Mouse (Mus musculus) limb, embryonic 11.5 days (tissue): ENCODE data around the gene 2900026A02Rik. TPM values are rescaled to one million over a fixed set of nuclear protein-coding genes. Genes with fewer than 3 reads are reported as not detected.

Experiments
- ATAC-seq: fragments of 200-750 bp; cut with Nextera tagmentation; 2 replicates; pipeline ENCODE4 v1.8.0; 2017; ENCODE audit warnings: low read depth; ENCODE audit not compliant: insufficient number of reproducible peaks, low FRiP score, low TSS enrichment
- DNase-seq: peaks from one replicate; pipeline ENCODE4 v3.0.0-alpha.2; 2015; ENCODE audit warnings: low spot score
- H3K27ac ChIP-seq: fragments of 300-500 bp; sonication (generic); replicated peaks from 2 replicates; pipeline ENCODE4 v1.5.1; 2014; ENCODE audit warnings: low read depth, mild to moderate bottlenecking, low read length
- H3K27me3 ChIP-seq: fragments of 300-500 bp; sonication (generic); 2 replicates; pipeline ENCODE4 v1.6.1; 2014; ENCODE audit warnings: mild to moderate bottlenecking, low read length, mixed read lengths; ENCODE audit not compliant: control insufficient read depth, insufficient read depth
- H3K36me3 ChIP-seq: fragments of 300-500 bp; sonication (generic); 2 replicates; pipeline ENCODE4 v1.6.1; 2014; ENCODE audit warnings: mild to moderate bottlenecking, low read length, moderate library complexity, mixed read lengths; ENCODE audit not compliant: control insufficient read depth, insufficient read depth
- H3K4me1 ChIP-seq: fragments of 300-500 bp; sonication (generic); 2 replicates; pipeline ENCODE4 v1.6.1; 2014; ENCODE audit warnings: low read length, mixed read lengths; ENCODE audit not compliant: control insufficient read depth, insufficient read depth
- H3K4me2 ChIP-seq: fragments of 300-500 bp; sonication (generic); 2 replicates; pipeline ENCODE4 v1.6.1; 2014; ENCODE audit warnings: low read depth, mild to moderate bottlenecking, moderate library complexity; ENCODE audit not compliant: severe bottlenecking
- H3K4me3 ChIP-seq: fragments of 300-500 bp; sonication (generic); 2 replicates; pipeline ENCODE4 v1.5.1; 2014; ENCODE audit warnings: low read depth, low read length
- H3K9ac ChIP-seq: fragments of 300-500 bp; sonication (generic); 2 replicates; pipeline ENCODE4 v1.6.1; 2014; ENCODE audit warnings: mild to moderate bottlenecking, low read length
- H3K9me3 ChIP-seq: fragments of 300-500 bp; sonication (generic); 2 replicates; pipeline ENCODE4 v1.6.1; 2016; ENCODE audit warnings: low read length; ENCODE audit not compliant: control insufficient read depth
- WGBS: fragments of 180-500 bp; shearing (Covaris S2); extraction: QIAGEN DNeasy Blood & Tissue Kit; methylation state at CpG from one replicate; pipeline ENCODE4 v1.1.7; 2014; 5-methylcytosine and 5-hydroxymethylcytosine counted together
- polyA plus RNA-seq: library from polyadenylated mRNA; unstranded; fragments of >200 nt; fragmentation: Nextera tagmentation; extraction: Ambion mirVana; gene quantifications from 2 replicates; pipeline ENCODE4 v1.2.1, GENCODE M21; 2014

2900026A02Rik gene
- polyA plus RNA-seq = 1.3 and 1.7 TPM in 2 replicates

GRCm38 (mm10) chr5:113221147-113221865 lies at the start of gene 2900026A02Rik:
TSS of gene 2900026A02Rik (minus strand) at chr5:113221236.
- Histone ChIP-seq H3K9me3 (no peaks in the 10 kb centered on the region), H3K27ac (no peak within 1 kb of the TSS; the same call in 1 of the 2 replicates), H3K4me3 (peak within 1 kb of the TSS; percentile 56), H3K27me3 (peaks cover 9% of the 10 kb centered on the region), H3K4me1 (peaks cover 7% of the 10 kb centered on the region; the same call in 1 of the 2 replicates), H3K9ac (peak within 1 kb of the TSS; percentile 34; the same call in 1 of the 2 replicates), H3K36me3 (no peaks in the 10 kb centered on the region), H3K4me2 (peak within 1 kb of the TSS; percentile 96)
- ATAC-seq (no peak), DNase-seq (peak; percentile 73)
- WGBS = 12% methylated on average over 35 of the region's 62 CpGs

- ATAC-seq = no peak
- no peaks in the 10 kb centered on the region for H3K9me3 ChIP-seq
- WGBS = 79% methylated on average over 3 of the region's 3 CpGs
- no peaks in the 10 kb centered on the region for H3K27me3 ChIP-seq
- no peaks in the 10 kb centered on the region for H3K36me3 ChIP-seq
- no peak overlapping the region for H3K4me3 ChIP-seq
- H3K4me2 ChIP-seq = no peak overlapping the region
- H3K9ac ChIP-seq = no peak overlapping the region
- DNase-seq = peak; percentile 32
- H3K4me1 ChIP-seq = no peaks in the 10 kb centered on the region
- no peak overlapping the region for H3K27ac ChIP-seq
Measured at GRCm38 (mm10) chr5:113270043-113270442, 49.0 kb upstream of the 2900026A02Rik start.

GRCm38 (mm10) chr5:113268246-113268645 lies 47.2 kb upstream of the 2900026A02Rik start:
- ATAC-seq (no peak), DNase-seq (no peak)
- no peaks in the 10 kb centered on the region for H3K36me3 ChIP-seq
- H3K4me3 ChIP-seq = no peak overlapping the region
- H3K27ac ChIP-seq = no peak overlapping the region
- H3K9ac ChIP-seq = no peak overlapping the region
- H3K4me2 ChIP-seq = no peak overlapping the region
- H3K9me3 ChIP-seq = no peaks in the 10 kb centered on the region
- no peaks in the 10 kb centered on the region for H3K4me1 ChIP-seq
- no peaks in the 10 kb centered on the region for H3K27me3 ChIP-seq

GRCm38 (mm10) chr5:113265637-113266036 lies 44.6 kb upstream of the 2900026A02Rik start:
- Histone ChIP-seq H3K36me3 (no peaks in the 10 kb centered on the region), H3K9me3 (no peaks in the 10 kb centered on the region), H3K27ac (no peak overlapping the region), H3K4me3 (no peak overlapping the region), H3K4me1 (no peaks in the 10 kb centered on the region), H3K27me3 (no peaks in the 10 kb centered on the region), H3K4me2 (no peak overlapping the region), H3K9ac (no peak overlapping the region)
- DNase-seq (no peak), ATAC-seq (no peak)
- WGBS = 76% methylated on average over 8 of the region's 8 CpGs

- Histone ChIP-seq H3K4me3 (no peak overlapping the region), H3K36me3 (no peaks in the 10 kb centered on the region), H3K4me1 (no peaks in the 10 kb centered on the region), H3K9ac (no peak overlapping the region), H3K9me3 (no peaks in the 10 kb centered on the region), H3K4me2 (no peak overlapping the region), H3K27me3 (no peaks in the 10 kb centered on the region), H3K27ac (no peak overlapping the region)
- ATAC-seq (no peak), DNase-seq (no peak)
- WGBS = 95% methylated on average over 11 of the region's 11 CpGs
Measured at GRCm38 (mm10) chr5:113250806-113251205, 29.8 kb upstream of the 2900026A02Rik start.

- H3K4me3 ChIP-seq = no peak overlapping the region
- no peaks in the 10 kb centered on the region for H3K27me3 ChIP-seq
- no peak for ATAC-seq
- no peak overlapping the region for H3K27ac ChIP-seq
- no peaks in the 10 kb centered on the region for H3K9me3 ChIP-seq
- no peak overlapping the region for H3K9ac ChIP-seq
- H3K4me2 ChIP-seq = no peak overlapping the region
- H3K4me1 ChIP-seq = no peaks in the 10 kb centered on the region
- no peaks in the 10 kb centered on the region for H3K36me3 ChIP-seq
- WGBS = 85% methylated on average over 8 of the region's 8 CpGs
- DNase-seq = no peak
Measured at GRCm38 (mm10) chr5:113249263-113249930, 28.4 kb upstream of the 2900026A02Rik start.

GRCm38 (mm10) chr5:113230196-113230595 lies 9.2 kb upstream of the 2900026A02Rik start:
- ATAC-seq = no peak

GRCm38 (mm10) chr5:113226632-113227102 lies 5.6 kb upstream of the 2900026A02Rik start, which contains the start of gene Tmem211:
TSS of gene Tmem211 (plus strand) at chr5:113226909.
- H3K4me2 ChIP-seq = peak within 1 kb of the TSS; percentile 34
- H3K9ac ChIP-seq = no peak within 1 kb of the TSS; the same call in 1 of the 2 replicates
- no peaks in the 10 kb centered on the region for H3K9me3 ChIP-seq
- no peak within 1 kb of the TSS for H3K27ac ChIP-seq
- H3K36me3 ChIP-seq = no peaks in the 10 kb centered on the region
- H3K4me3 ChIP-seq = peak within 1 kb of the TSS; percentile 11; the same call in 1 of the 2 replicates
- ATAC-seq (0 out of 2 replicates have a peak, but pooled peaks have one; percentile 36), DNase-seq (peak; percentile 94)
- peaks cover 10% of the 10 kb centered on the region; the same call in 1 of the 2 replicates for H3K4me1 ChIP-seq
- WGBS = under 1% methylated on average over 13 of the region's 13 CpGs
- no peaks in the 10 kb centered on the region for H3K27me3 ChIP-seq

More at GRCm38 (mm10) chr5:113230196-113230595, 9.2 kb upstream of the 2900026A02Rik start:
- Histone ChIP-seq H3K27ac (no peak overlapping the region), H3K4me1 (peaks cover 7% of the 10 kb centered on the region; the same call in 1 of the 2 replicates), H3K9me3 (no peaks in the 10 kb centered on the region), H3K36me3 (no peaks in the 10 kb centered on the region), H3K4me2 (no peak overlapping the region), H3K4me3 (no peak overlapping the region), H3K9ac (no peak overlapping the region), H3K27me3 (no peaks in the 10 kb centered on the region)
- no peak for DNase-seq
- 81% methylated on average over 5 of the region's 5 CpGs for WGBS
